Mouse (Mus musculus) thymus, adult 2 months (tissue): Measurements from ENCODE around the gene Dpy19l3. TPM values are rescaled to one million over a fixed set of nuclear protein-coding genes. Genes with fewer than 3 reads are reported as not detected.

Source experiments
- DNase-seq: peaks from one replicate; pipeline ENCODE4 v3.0.0; 2021
- H3K27ac ChIP-seq: fragments of 200-500 bp; 2 replicates; pipeline ENCODE4 v1.5.1; 2012; ENCODE audit warnings: low read length, control low read depth; ENCODE audit not compliant: control insufficient read depth, insufficient read depth
- H3K27me3 ChIP-seq: fragments of 200-500 bp; 2 replicates; pipeline ENCODE4 v1.6.1; 2012; ENCODE audit warnings: mild to moderate bottlenecking, low read length, moderate library complexity, mixed read lengths; ENCODE audit not compliant: control insufficient read depth, insufficient read depth
- H3K36me3 ChIP-seq: fragments of 200-500 bp; 2 replicates; pipeline ENCODE4 v1.6.1; 2012; ENCODE audit warnings: mild to moderate bottlenecking, low read length, moderate library complexity; ENCODE audit not compliant: control insufficient read depth, insufficient read depth
- H3K4me1 ChIP-seq: fragments of 200-500 bp; replicated peaks from 2 replicates; pipeline ENCODE4 v1.6.1; 2012; ENCODE audit warnings: low read length; ENCODE audit not compliant: control insufficient read depth, insufficient read depth
- H3K4me3 ChIP-seq: fragments of 200-500 bp; 2 replicates; pipeline ENCODE4 v1.5.1; 2012; ENCODE audit warnings: mild to moderate bottlenecking, low read length, control low read depth, moderate library complexity; ENCODE audit not compliant: control insufficient read depth, insufficient read depth
- CTCF ChIP-seq: fragments of 200-500 bp; IDR thresholded peaks from 2 replicates; pipeline ENCODE4 v1.5.1; 2012; ENCODE audit warnings: mild to moderate bottlenecking, control low read depth, low read length, moderate library complexity, borderline replicate concordance; ENCODE audit not compliant: control insufficient read depth, poor library complexity, insufficient read depth; ENCODE audit errors: extremely low read depth
- POLR2A ChIP-seq: fragments of 200-500 bp; IDR thresholded peaks from 2 replicates; pipeline ENCODE4 v1.6.1; 2012; ENCODE audit warnings: mild to moderate bottlenecking, low read length, control low read depth, moderate library complexity; ENCODE audit not compliant: control insufficient read depth, poor library complexity, insufficient read depth; ENCODE audit errors: extremely low read depth
- WGBS: fragments of 180-500 bp; shearing (Covaris S2); methylation state at CpG from one replicate; pipeline ENCODE4 v1.1.7; 2018; 5-methylcytosine and 5-hydroxymethylcytosine counted together
- polyA plus RNA-seq: library from polyadenylated mRNA; depleted of rRNA; stranded (reverse); fragments of >200 nt; gene quantifications from 2 replicates; pipeline ENCODE4 v1.2.3, GENCODE M21; 2012; rRNA removed

Dpy19l3 gene
- polyA plus RNA-seq, 1 experiment = 30.5 TPM

DNA sequence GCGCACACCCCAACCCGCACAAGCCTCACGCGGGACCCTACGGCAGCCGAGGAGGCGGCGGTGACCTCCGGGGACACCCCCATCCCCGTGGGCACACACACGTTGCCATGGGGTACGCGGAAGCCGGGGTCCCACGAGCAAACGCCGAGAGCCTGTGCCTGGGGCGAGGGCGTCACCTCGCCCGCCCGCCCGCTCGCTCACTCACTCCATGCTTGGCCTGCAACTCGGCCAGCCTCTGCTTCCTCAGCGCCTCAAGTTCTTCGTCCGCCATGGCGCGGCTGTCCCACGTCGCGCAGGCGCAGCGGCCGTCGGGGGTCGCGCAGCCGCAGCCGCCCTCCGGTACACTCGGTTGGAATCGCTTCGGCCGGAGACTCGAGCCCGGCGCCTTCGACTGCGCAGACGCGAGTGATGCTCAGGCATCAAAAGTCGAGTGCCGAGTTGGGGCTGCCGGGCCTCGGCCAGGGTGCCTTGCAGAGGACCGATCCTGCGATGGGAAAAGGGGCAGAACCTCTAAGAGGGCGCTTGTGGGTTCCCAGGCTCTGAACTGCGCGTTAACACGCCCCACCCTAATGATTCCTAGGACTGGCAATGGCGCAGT lies 107.1 kb downstream of the Dpy19l3 start, which contains the start of gene Pdcd5:
Gene Pdcd5 (minus strand): TSS at position 421 of the 598 bp plus-strand sequence.
- Histone ChIP-seq H3K4me1 (peaks cover 6% of the 10 kb centered on the region), H3K27me3 (no peaks in the 10 kb centered on the region), H3K4me3 (peak within 1 kb of the TSS; percentile 69), H3K27ac (peak within 1 kb of the TSS; percentile 0; the same call in 1 of the 2 replicates), H3K36me3 (peaks cover 26% of the 10 kb centered on the region)
- WGBS = under 1% methylated on average over 60 of the region's 64 CpGs
- DNase-seq = peak; percentile 98
- no peak for TF ChIP-seq CTCF
- peak; percentile 60; the same call in 1 of the 2 replicates for TF ChIP-seq POLR2A

DNA sequence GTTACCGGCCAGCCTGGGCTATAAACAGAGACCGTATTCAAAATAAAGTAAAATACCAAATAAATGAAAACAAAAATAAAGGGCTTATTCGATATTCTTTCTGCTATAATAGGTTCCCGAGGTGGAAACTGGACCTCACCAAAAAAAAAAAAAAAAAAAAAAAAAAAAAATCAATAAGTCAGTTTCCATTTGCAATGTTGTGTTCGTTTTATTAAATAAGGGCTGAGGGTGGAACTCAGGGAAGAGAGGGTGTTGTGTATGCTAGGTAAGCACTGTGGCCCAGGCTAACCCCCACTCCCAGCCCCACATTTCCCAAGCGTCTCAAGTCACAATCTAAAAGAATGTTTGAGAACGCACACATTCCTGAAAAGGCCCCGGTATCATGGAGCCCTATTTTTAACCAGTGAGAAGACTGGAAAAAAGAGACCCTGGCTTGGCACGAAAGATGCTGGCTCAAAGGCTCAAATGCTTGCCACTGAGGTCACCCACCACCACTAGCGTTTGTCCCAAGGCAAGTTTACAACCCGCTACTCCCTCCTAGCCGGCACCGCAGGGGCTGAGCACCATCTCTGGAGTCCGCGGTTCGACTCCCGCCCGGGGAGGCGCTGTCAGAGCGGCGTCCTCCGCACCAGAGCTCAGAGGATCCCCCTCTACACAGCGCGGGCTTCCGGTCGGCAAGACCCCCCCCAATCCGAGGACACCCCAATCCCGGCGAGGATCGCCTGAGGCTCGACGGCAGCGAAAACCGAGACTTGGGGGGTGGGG lies 107.8 kb downstream of the Dpy19l3 start:
- Histone ChIP-seq H3K27me3 (no peaks in the 10 kb centered on the region), H3K4me1 (peaks cover 6% of the 10 kb centered on the region), H3K27ac (peak overlapping the region; percentile 0; the same call in 1 of the 2 replicates), H3K36me3 (peaks cover 29% of the 10 kb centered on the region), H3K4me3 (peak overlapping the region; percentile 69)
- DNase-seq = peak; percentile 55
- TF ChIP-seq POLR2A (no peak), CTCF (no peak)
- 12% methylated on average over 34 of the region's 34 CpGs for WGBS

DNA sequence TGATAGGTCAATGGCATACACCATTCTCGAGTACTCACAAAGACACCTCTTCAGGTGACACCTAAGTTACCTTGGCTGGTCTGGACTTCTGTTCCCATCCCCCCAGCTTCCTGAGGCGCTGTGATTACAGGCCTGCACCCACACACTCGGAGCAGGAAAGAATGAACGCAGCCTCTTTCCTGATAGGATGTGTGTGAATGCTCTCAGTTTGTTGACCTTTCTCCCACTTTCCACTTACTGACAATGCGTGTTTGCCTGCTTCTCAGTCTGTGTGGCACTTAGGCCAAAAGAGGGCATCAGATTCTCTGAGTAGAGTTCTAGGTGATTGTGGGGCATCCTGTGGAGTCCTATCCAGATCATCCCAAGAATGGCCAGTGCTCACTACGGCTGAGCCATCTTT lies 114.2 kb downstream of the Dpy19l3 start:
- 98% methylated on average over 6 of the region's 6 CpGs for WGBS
- Histone ChIP-seq H3K27ac (no peak overlapping the region), H3K36me3 (peaks cover 65% of the 10 kb centered on the region), H3K27me3 (no peaks in the 10 kb centered on the region), H3K4me1 (no peaks in the 10 kb centered on the region), H3K4me3 (no peak overlapping the region)
- no peak for DNase-seq
- TF ChIP-seq POLR2A (no peak), CTCF (no peak)

- WGBS = 98% methylated on average over 9 of the region's 9 CpGs
- Histone ChIP-seq H3K27ac (no peak overlapping the region), H3K4me3 (no peak overlapping the region), H3K4me1 (no peaks in the 10 kb centered on the region), H3K27me3 (no peaks in the 10 kb centered on the region), H3K36me3 (peaks cover 39% of the 10 kb centered on the region)
- TF ChIP-seq POLR2A (no peak), CTCF (no peak)
- DNase-seq = no peak
Measured at GRCm38 (mm10) chr7:35636874-35637273, 117.4 kb downstream of the Dpy19l3 start.

DNA sequence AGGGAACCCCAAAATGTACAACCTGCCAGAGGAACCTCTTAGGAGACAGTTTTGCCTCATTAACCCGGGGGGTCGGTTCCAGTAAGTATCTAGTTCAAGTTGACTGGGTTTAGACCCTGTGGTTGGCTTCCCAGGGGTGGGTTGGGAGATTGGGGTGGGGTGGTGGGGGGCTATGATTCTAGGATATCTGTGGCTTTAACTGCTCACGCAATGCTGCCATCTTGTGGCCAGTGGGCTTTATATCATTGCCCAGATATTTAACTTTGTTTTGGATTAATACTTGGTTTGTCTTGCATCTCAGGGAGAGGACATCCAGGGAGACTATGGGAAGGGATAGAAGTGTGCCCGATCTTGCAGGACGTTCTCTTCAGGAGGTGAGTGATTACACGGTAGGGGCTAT lies 118.0 kb downstream of the Dpy19l3 start:
- 84% methylated on average over 6 of the region's 6 CpGs for WGBS
- no peak overlapping the region for H3K27ac ChIP-seq
- peaks cover 35% of the 10 kb centered on the region for H3K36me3 ChIP-seq
- H3K4me1 ChIP-seq = no peaks in the 10 kb centered on the region
- no peaks in the 10 kb centered on the region for H3K27me3 ChIP-seq
- TF ChIP-seq CTCF (no peak), POLR2A (no peak)
- no peak overlapping the region for H3K4me3 ChIP-seq
- peak; percentile 22 for DNase-seq

Other genes with a start within 250 kb of the Dpy19l3 start
- gene Tdrd12, start 216.7 kb downstream of the Dpy19l3 start, polyA plus RNA-seq = 0.24 TPM in 1 of 2 replicates, not detected in the other
- gene Nudt19, start 198.2 kb downstream of the Dpy19l3 start, polyA plus RNA-seq = 40.2 and 44.1 TPM in 2 replicates
- 0.26 TPM in 2 replicates for gene Rgs9bp, start 168.9 kb downstream of the Dpy19l3 start, polyA plus RNA-seq
- 41.6 and 44.9 TPM in 2 replicates for gene Ankrd27, start 168.2 kb downstream of the Dpy19l3 start, polyA plus RNA-seq
- gene Pdcd5, start 106.9 kb downstream of the Dpy19l3 start, polyA plus RNA-seq = 47.6 and 50.1 TPM in 2 replicates
- gene Zfp507, start 48.5 kb upstream of the Dpy19l3 start, polyA plus RNA-seq = 12.7 and 14.6 TPM in 2 replicates